In the genomic region with DNA sequence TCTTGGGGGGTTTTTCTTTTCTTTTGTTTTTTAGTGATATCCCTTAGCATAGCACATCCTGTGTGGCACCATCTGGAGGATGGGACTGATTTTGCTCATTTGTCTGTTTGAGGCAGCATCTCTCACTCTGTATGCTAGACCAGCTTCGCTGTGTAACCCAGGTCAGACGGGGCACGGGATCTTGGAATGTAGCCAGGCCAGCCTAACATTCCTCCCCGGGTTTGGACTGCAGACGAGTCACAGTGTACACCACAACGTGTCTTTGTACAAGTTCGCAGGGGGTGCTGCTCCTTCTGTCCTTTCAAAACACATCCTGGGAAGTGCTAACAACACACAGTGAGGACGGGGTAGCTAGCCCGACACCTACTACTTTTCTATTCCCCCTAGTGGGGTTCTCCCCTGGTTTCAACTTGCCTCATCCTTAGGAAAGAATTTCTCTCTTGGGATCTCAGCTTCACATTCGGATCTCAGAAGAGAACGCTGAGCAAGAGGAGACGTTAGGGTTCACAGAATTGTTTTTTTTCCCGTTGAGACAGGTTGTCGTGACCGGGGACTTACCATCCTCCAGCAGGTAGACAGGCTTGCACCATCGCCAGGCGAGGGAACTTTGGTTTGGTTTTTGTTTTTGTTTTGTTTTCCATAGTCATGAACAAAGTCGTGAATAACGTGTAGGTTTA, we compare ENCODE assay signal across 8 mouse cellular contexts. TPM values are rescaled to one million over a fixed set of nuclear protein-coding genes. Genes with fewer than 3 reads are reported as not detected.
DNase-seq lines count a peak whose midpoint lies in the region; ATAC-seq and TF ChIP-seq lines count a peak whose summit lies in the region.

No protein-coding gene starts in this region.

- TF ChIP-seq CTCF in spleen, adult 2 months (IDR thresholded peaks at IDR 0.05; ENCODE audit: extremely low read depth, insufficient read depth, insufficient read length, insufficient replicate concordance) = no peak

- H3K27ac ChIP-seq in spleen, adult 2 months (ENCODE audit: insufficient read depth, low read length) = peak overlapping the region; percentile 92
- H3K27ac ChIP-seq in forebrain, embryonic 15.5 days (replicated peaks) = peak overlapping the region; percentile 96
- peak overlapping the region; percentile 96 for H3K27ac ChIP-seq in lung, embryonic 15.5 days

- no peaks in the 10 kb centered on the region for H3K27me3 ChIP-seq in spleen, adult 2 months (ENCODE audit: control insufficient read depth, insufficient read depth, low read length)
- no peaks in the 10 kb centered on the region for H3K27me3 ChIP-seq in forebrain, embryonic 15.5 days
- H3K27me3 ChIP-seq in lung, embryonic 15.5 days = no peaks in the 10 kb centered on the region
- H3K27me3 ChIP-seq in splenic B cell, adult 2 months (ENCODE audit: control insufficient read depth, insufficient read depth, low read length, poor library complexity, severe bottlenecking) = no peaks in the 10 kb centered on the region

- under 1% methylated on average over 19 of the region's 19 CpGs for whole genome bisulfite sequencing in spleen, adult 2 months
- under 1% methylated on average over 19 of the region's 19 CpGs for WGBS in forebrain, embryonic 15.5 days
- WGBS in lung, embryonic 15.5 days = under 1% methylated on average over 19 of the region's 19 CpGs

- peaks cover 7% of the 10 kb centered on the region; the same call in 1 of the 2 replicates for H3K4me1 ChIP-seq in spleen, adult 2 months (ENCODE audit: control insufficient read depth, insufficient read depth, insufficient read length)
- peaks cover 38% of the 10 kb centered on the region for H3K4me1 ChIP-seq in forebrain, embryonic 15.5 days
- H3K4me1 ChIP-seq in lung, embryonic 15.5 days = peaks cover 45% of the 10 kb centered on the region

- peak overlapping the region; percentile 83 for H3K9ac ChIP-seq in forebrain, embryonic 15.5 days (replicated peaks)
- peak overlapping the region; percentile 76 for H3K9ac ChIP-seq in lung, embryonic 15.5 days

- no peak for DNase-seq in spleen, adult 2 months (ENCODE audit: low read depth in 1 of 2, low spot score in 2 of 2)
- DNase-seq in spleen, adult 12 weeks (ENCODE audit: low spot score) = no peak
- peak; percentile 32 for DNase-seq in adrenal gland, adult 8-10 months
- peak; percentile 50 for DNase-seq in kidney, adult 11 months
- peak; percentile 44 for DNase-seq in splenic B cell, adult 2 months (ENCODE audit: low read depth, low spot score)
- DNase-seq in cerebellum, adult 18-20 months = no peak

- peak overlapping the region; percentile 65 for H3K4me3 ChIP-seq in spleen, adult 2 months (ENCODE audit: extremely low read depth, insufficient read depth, insufficient read length)
- peak overlapping the region; percentile 65 for H3K4me3 ChIP-seq in forebrain, embryonic 15.5 days
- H3K4me3 ChIP-seq in lung, embryonic 15.5 days = peak overlapping the region; percentile 100

- 0 out of 2 replicates have a peak, but pooled peaks have one; percentile 23 for ATAC-seq in forebrain, embryonic 15.5 days (replicated peaks)
- ATAC-seq in lung, embryonic 15.5 days (ENCODE audit: borderline replicate concordance, extremely low read depth, low FRiP score, low TSS enrichment) = no peak

- peak overlapping the region; percentile 62 for H3K4me2 ChIP-seq in forebrain, embryonic 15.5 days (replicated peaks)
- H3K4me2 ChIP-seq in lung, embryonic 15.5 days = peak overlapping the region; percentile 74

- peaks cover 3% of the 10 kb centered on the region for H3K36me3 ChIP-seq in spleen, adult 2 months (ENCODE audit: control insufficient read depth, insufficient read depth, low read length)
- peaks cover 12% of the 10 kb centered on the region for H3K36me3 ChIP-seq in forebrain, embryonic 15.5 days
- peaks cover 21% of the 10 kb centered on the region for H3K36me3 ChIP-seq in lung, embryonic 15.5 days
- H3K36me3 ChIP-seq in splenic B cell, adult 2 months (ENCODE audit: control insufficient read depth, insufficient read depth, low read length, poor library complexity, severe bottlenecking) = peaks cover 1% of the 10 kb centered on the region; the same call in 1 of the 2 replicates

- no peaks in the 10 kb centered on the region for H3K9me3 ChIP-seq in forebrain, embryonic 15.5 days
- no peaks in the 10 kb centered on the region for H3K9me3 ChIP-seq in lung, embryonic 15.5 days

- no peak for TF ChIP-seq POLR2A in spleen, adult 2 months (IDR thresholded peaks at IDR 0.05; ENCODE audit: low read depth, low read length)

RNA-seq across cellular contexts. Expression of gene Rab5if, which starts 0.7 kb away (rescaled TPM):
- 34.8 and 61.5 TPM in 2 replicates for polyA plus RNA-seq in spleen, adult 2 months (2012; rRNA removed)
- 100 to 1,000 TPM; 134 to 305 (median 233) TPM for total RNA-seq in adrenal gland, adult 8-10 months (2022)
- polyA plus RNA-seq in forebrain, embryonic 15.5 days (2015; fragmentation: Nextera tagmentation; extraction: Ambion mirVana) = 144 and 145 TPM in 2 replicates
- 186 and 190 TPM in 2 replicates for polyA plus RNA-seq in lung, embryonic 15.5 days (2015; fragmentation: Nextera tagmentation; extraction: Ambion mirVana)

RNA-seq across cellular contexts. Expression of gene 4930518I15Rik, which starts 4.4 kb away (rescaled TPM):
- 1.0 and 1.5 TPM in 2 replicates for polyA plus RNA-seq in spleen, adult 2 months (2012; rRNA removed)
- total RNA-seq in adrenal gland, adult 8-10 months (2022) = 1 to 10 TPM; 2.6 to 6.2 (median 4.0) TPM
- 11.2 and 12.1 TPM in 2 replicates for polyA plus RNA-seq in forebrain, embryonic 15.5 days (2015; fragmentation: Nextera tagmentation; extraction: Ambion mirVana)
- 6.0 and 7.5 TPM in 2 replicates for polyA plus RNA-seq in lung, embryonic 15.5 days (2015; fragmentation: Nextera tagmentation; extraction: Ambion mirVana)

RNA-seq across cellular contexts. Expression of gene Tgif2, which starts 22.4 kb away (rescaled TPM):
- polyA plus RNA-seq in spleen, adult 2 months (2012; rRNA removed) = 10.5 and 11.8 TPM in 2 replicates
- total RNA-seq in adrenal gland, adult 8-10 months (2022) = 1 to 10 TPM; 2.4 to 4.0 (median 3.8) TPM
- polyA plus RNA-seq in forebrain, embryonic 15.5 days (2015; fragmentation: Nextera tagmentation; extraction: Ambion mirVana) = 42.4 and 45.2 TPM in 2 replicates
- polyA plus RNA-seq in lung, embryonic 15.5 days (2015; fragmentation: Nextera tagmentation; extraction: Ambion mirVana) = 55.7 and 56.1 TPM in 2 replicates

RNA-seq across cellular contexts. Expression of gene Sla2, which starts 24.8 kb away (rescaled TPM):
- 7.6 and 8.0 TPM in 2 replicates for polyA plus RNA-seq in spleen, adult 2 months (2012; rRNA removed)
- under 1 TPM in 1 of 4 experiments, not detected in 3; 0.14 TPM for total RNA-seq in adrenal gland, adult 8-10 months (2022)
- 0.09 and 0.18 TPM in 2 replicates for polyA plus RNA-seq in forebrain, embryonic 15.5 days (2015; fragmentation: Nextera tagmentation; extraction: Ambion mirVana)
- 0.38 and 2.4 TPM in 2 replicates for polyA plus RNA-seq in lung, embryonic 15.5 days (2015; fragmentation: Nextera tagmentation; extraction: Ambion mirVana)

Comparison
In these comparisons a context has a peak if more than half of its experiments do, and no peak if none do; other contexts are left out.
1. DNase-seq: peak in adrenal gland, adult 8-10 months (single experiment), kidney, adult 11 months (single experiment) and splenic B cell, adult 2 months (single experiment); none in spleen, adult 2 months (0 of 2), spleen, adult 12 weeks (single experiment) and cerebellum, adult 18-20 months (0 of 2).
2. Peak in every context shown above with its lines, with median percentiles within 50 percentile points of each other: H3K27ac ChIP-seq and H3K4me3 ChIP-seq.